Mouse (Mus musculus) cerebellum, postnatal 4 days (tissue): Measurements from ENCODE around the gene Tcf3.

Experiments
- DNase-seq, 2 experiments: peaks; one replicate each; pipeline ENCODE4 v3.0.0; 2022; ENCODE audit warnings: low spot score in 2 of 2, mixed read lengths in 1 of 2

Tcf3 gene

GRCm38 (mm10) chr10:80406684-80407501 is 26.6 kb downstream of the Tcf3 start, which contains the start of gene Uqcr11:
TSS of gene Uqcr11 (minus strand) at chr10:80406830.
- DNase-seq, result peak; percentile 82 to 86

DNA sequence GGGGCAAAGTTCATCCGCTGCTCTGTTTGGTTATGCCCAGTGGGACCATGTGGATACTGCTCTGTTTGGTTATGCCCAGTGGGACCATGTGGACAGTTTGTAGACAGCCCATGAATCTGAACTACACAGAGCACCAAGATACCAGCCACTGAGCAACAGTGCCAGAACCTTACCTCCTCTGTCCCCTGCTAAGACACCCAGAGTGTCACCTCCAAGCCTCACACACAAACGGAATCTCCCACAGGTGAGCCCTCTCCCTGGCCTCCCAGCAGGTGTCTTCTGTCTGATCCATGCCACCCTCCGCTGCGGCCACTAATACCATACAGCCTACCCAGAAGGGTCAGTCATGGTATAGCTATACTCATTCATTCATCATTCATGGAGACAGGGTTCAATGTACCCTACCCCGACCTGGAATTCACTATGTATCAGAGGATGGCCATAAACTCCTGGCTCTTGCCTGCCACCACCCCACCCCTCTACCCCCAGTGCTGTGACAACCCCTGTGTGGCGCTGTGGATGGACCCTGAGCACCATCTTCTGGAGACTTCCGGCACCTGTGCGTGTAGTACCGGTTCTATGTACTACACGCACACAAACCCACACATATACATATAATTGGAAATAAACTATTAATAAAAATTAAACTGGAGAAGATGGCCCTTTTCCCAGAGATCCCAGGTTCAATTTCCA is 27.8 kb downstream of the Tcf3 start:
- DNase-seq, result no peak

GRCm38 (mm10) chr10:80403044-80403692 is 30.3 kb downstream of the Tcf3 start:
- no peak for DNase-seq

DNA sequence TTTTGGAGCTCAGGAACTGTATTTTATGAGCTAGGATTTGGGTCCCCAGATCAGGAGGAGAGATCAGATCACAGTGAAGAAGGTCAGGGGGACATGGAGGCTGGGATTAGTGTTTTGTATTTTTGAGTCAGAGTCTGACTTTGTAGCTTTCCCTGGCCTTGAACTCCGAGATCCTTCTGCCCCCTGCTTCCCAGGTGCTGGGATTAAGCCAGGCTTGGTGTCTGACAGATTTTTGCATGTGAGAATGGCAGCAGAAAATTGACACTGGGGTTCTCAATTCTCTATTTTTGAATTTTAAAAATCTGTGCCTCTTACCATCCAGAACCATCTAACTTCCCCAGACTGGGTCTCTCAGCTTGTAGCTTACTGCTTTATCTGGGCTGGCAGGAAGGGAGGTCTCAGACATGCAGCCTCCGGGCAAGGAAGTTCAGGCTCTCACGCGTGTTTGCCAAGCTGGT is 32.7 kb downstream of the Tcf3 start:
- no peak for DNase-seq

GRCm38 (mm10) chr10:80399973-80400703 is 33.3 kb downstream of the Tcf3 start:
- DNase-seq, result no peak

GRCm38 (mm10) chr10:80399191-80399972 is 34.1 kb downstream of the Tcf3 start, which contains the start of gene Mbd3:
TSS of gene Mbd3 (minus strand) at chr10:80399550.
- peak; percentile 96 to 99 for DNase-seq

GRCm38 (mm10) chr10:80398719-80399190 is 34.7 kb downstream of the Tcf3 start:
- DNase-seq, result peak; percentile 97 to 99

DNA sequence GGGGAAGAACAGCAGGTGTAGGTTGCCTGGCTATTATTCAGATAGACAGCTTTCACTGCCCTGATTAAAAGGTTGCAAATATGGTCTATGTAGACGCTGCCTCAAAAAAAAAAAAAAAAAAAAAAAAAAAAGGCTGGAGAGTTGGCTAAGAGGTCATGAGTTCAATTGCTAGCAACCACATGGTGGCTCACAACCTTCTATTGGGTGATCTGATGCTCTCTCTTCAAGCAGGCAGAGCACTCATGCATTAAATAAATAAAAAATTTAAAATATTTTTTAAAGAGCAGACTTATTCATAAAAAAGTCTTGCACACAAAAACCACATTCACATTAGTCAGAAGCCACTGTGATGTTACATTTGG is 35.3 kb downstream of the Tcf3 start:
- DNase-seq, result no peak

GRCm38 (mm10) chr10:80397524-80398173 is 35.8 kb downstream of the Tcf3 start:
- no peak for DNase-seq

DNA sequence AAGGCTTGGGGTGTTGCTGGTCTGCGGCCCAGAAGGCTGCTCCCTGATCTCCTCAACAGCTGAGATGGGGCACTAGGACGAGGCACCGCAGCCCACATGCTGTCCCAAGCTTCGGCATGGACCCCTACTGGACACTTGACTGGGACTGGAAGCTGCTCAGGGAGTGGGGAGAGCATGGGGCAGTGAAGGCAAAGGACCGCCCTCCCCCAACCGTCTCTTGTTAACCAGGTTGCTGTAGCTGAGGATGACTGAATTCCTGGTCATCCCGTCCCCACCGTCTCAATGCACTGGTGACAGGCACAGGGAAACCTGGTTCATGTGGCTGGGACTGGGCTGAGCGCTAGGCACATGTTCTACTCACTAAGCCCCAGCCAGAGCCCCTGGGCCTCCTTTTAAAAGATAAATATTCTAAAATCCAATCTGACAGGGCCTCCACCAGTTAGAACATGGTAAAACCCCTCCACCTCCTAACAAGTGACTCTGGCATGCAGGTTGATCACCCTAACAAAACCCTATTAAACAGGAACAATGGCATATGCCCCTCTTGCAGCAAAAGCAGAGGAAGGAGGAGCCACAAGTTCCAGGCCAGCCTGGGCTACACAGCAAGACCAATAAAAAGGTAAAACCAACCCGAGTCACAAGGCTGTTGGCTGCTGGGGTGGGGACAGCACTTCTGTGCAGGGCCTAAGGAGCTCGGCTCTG is 36.5 kb downstream of the Tcf3 start:
- no peak for DNase-seq

GRCm38 (mm10) chr10:80395025-80395627 is 38.3 kb downstream of the Tcf3 start:
- no peak for DNase-seq

- DNase-seq, result no peak
Observed at GRCm38 (mm10) chr10:80392687-80393086, 40.8 kb downstream of the Tcf3 start.

DNA sequence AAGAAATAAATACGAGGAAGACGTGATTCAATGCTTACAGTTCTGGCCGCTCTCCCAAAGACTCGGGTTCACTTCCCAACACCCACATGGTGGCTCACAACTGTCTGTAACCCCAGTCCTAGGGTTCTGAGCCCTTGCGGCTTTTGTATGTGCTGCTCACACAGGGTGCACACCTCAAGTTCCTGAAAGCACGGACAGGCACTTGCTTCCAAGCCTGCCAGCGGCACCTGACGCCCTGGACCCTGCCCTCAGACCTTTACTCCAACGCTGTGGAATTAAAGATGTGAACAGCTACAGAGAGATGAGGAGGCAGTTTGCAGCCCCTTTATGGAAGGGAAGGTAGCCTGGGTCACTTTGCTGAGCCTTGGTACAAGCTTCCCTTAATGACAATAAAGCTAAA is 42.8 kb downstream of the Tcf3 start:
- no peak for DNase-seq

DNA sequence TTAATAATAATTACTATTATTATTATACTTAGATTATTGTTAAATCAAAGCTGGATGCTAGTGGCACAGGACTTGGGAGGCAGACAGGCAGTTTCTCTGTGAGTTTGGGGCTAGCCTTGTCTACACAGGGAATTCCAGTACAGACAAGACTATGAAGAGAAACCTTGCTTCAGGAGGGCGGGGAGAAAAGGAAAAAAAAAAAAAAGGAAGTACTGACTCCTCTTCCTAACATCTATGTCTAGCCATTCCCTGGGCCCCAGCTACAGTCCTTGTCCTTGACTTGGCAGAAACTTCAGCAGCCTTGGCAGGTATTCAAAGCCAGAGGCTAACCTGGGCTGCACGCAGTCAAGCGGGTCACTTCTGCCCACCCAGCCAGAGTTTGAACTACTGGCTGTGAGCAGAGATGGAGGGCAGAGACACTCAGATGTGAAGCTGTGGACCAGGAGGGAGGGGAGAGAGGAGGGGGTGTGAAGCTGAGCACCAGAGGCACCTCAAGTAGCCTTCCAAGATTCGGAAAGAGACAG is 44.2 kb downstream of the Tcf3 start:
- DNase-seq, result no peak

DNA sequence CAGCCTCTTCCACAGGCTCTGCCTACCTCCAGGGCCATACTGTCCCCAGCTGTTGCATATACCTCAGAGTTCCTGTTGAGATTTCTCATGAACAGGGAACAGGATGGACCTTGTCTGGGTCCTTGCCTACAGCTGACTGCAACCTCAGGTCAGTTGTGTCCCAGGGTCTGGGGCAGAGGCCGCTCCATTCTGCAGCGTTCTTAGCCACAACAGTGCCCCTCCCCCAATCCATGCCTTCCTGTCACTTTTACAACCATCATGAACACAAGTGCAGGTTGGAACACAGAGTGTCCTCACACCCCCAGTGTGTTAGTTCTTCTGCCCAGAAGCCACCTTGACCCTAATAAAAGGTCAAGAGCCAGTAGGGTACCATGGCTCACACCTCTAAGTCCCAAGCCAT is 44.7 kb downstream of the Tcf3 start:
- DNase-seq, result no peak

GRCm38 (mm10) chr10:80387522-80387959 is 45.9 kb downstream of the Tcf3 start, which contains the start of gene Mex3d:
TSS of gene Mex3d (minus strand) at chr10:80387659.
- DNase-seq, result peak; percentile 89 to 94

DNA sequence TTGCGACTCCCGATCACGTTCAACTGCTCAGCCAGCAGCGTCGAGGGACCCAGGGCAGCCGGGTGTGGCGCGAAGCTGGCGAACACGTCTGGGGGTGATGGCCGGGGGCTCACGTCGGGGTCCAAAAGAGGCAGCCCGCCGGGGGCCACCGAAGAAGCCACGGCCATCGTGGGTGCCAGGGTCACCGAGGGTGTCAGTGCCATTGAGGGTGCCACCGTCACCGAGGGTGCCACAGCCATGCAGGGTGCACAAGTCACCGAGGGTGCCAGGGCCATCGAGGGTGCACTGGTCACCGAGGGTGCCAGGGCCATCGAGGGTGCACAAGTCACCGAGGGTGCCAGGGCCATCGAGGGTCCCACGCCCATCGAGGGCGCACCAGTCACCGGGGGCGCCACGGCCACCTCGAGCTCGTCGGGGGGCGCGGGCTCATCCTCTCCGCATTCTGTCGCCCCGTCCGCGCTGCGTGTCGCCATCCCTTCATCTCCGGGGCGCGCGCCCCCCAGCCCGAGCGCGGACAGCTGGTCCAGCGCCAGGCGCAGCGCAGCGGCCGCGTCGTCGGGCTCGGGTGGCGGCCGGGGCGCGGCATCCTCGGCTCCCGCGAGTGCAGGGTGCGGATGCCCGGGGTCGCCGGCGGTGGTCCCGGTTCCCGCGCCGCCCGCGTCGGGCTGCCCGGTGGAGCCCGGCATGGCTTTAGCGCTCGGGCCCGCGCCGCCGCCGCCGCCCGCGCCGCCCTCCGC is 46.5 kb downstream of the Tcf3 start:
- DNase-seq, result no peak
